Mouse (Mus musculus) brain, adult 2 months (tissue): ENCODE measurements around the gene Calhm3.

Experiments used
- DNase-seq: peaks from one replicate; pipeline ENCODE4 v3.0.0; 2011; ENCODE audit warnings: low read depth, low spot score

Gene Calhm3

GRCm38 (mm10) chr19:47121054-47121453 is 36.5 kb downstream of the Calhm3 start:
- DNase-seq: peak; percentile 66

DNA sequence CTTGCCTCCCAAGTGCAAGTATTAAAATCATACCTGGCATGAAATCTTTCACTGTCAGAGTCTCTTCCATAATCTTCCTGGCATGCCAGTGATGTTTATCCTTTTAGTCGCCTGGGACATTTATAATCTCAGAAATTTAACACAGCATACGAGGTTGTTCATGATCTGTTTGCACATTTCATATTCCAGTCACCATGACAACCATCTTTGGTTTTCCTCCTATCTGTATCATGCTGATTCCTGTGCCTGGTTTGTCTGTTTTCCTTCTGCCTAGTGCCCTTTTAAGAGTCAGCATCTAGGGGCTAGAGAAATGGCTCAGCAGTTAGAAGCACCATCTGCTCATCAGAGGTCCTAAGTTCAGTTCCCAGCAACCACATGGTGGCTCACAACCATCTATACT is 38.9 kb downstream of the Calhm3 start:
- DNase-seq: peak; percentile 55

- DNase-seq: no peak
Observed at GRCm38 (mm10) chr19:47104641-47105271, 52.8 kb downstream of the Calhm3 start.
